Mouse (Mus musculus): Measurements from ENCODE around the gene Wnt9a. TPM values are rescaled to one million over a fixed set of nuclear protein-coding genes. Genes with fewer than 3 reads are reported as not detected.

Wnt9a gene
- polyA plus RNA-seq, 1 experiment from 2014 or later: 1.6 TPM

GRCm38 (mm10) chr11:59274184-59274583 is 32.5 kb upstream of the Wnt9a start:
- no peak overlapping the region for H3K4me3 ChIP-seq (ENCODE audit: low read depth, low read length)
- 83% methylated on average over 3 of the region's 3 CpGs for WGBS
- H3K36me3 ChIP-seq (ENCODE audit: control insufficient read depth, insufficient read depth, low read length): no peaks in the 10 kb centered on the region
- H3K27ac ChIP-seq (ENCODE audit: low read depth, low read length): no peak overlapping the region
- H3K4me2 ChIP-seq (ENCODE audit: low read depth): no peak overlapping the region
- H3K9me3 ChIP-seq (ENCODE audit: control insufficient read depth, low read length): no peaks in the 10 kb centered on the region
- DNase-seq (ENCODE audit: low spot score) (no peak), ATAC-seq (ENCODE audit: insufficient read depth, low FRiP score, low TSS enrichment) (no peak)
- H3K27me3 ChIP-seq (ENCODE audit: control insufficient read depth, insufficient read depth, low read length): no peaks in the 10 kb centered on the region
- no peaks in the 10 kb centered on the region for H3K4me1 ChIP-seq (ENCODE audit: control insufficient read depth, insufficient read depth, low read length)
- H3K9ac ChIP-seq (ENCODE audit: low read length): no peak overlapping the region

DNA sequence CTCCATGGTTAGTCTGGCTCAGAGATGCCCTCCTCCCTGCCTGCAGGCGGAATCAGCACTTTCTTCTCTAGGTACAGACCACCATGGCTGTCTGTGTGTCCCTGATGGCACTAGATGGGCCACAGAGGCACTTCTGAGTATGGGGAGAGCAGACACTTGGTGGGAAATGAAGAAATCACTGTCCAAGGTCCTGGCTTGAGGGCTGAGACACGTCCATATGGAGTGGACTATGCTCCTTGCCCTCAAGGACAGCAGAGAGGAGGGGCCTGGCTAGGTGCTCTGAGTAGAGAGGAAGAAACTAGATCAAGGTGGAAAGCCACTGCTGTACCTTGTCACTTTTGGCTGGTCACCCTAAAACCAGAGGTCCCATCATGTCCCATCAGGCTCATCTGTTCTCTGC is 29.9 kb upstream of the Wnt9a start:
- Histone ChIP-seq H3K27ac (ENCODE audit: low read depth, low read length) (no peak overlapping the region), H3K4me1 (ENCODE audit: control insufficient read depth, insufficient read depth, low read length) (no peaks in the 10 kb centered on the region), H3K9me3 (ENCODE audit: control insufficient read depth, low read length) (no peaks in the 10 kb centered on the region), H3K27me3 (ENCODE audit: control insufficient read depth, insufficient read depth, low read length) (no peaks in the 10 kb centered on the region), H3K4me2 (ENCODE audit: low read depth) (no peak overlapping the region), H3K36me3 (ENCODE audit: control insufficient read depth, insufficient read depth, low read length) (no peaks in the 10 kb centered on the region), H3K4me3 (ENCODE audit: low read depth, low read length) (no peak overlapping the region), H3K9ac (ENCODE audit: low read length) (no peak overlapping the region; the same call in 1 of the 2 replicates)
- DNase-seq (ENCODE audit: low spot score) (no peak), ATAC-seq (ENCODE audit: insufficient read depth, low FRiP score, low TSS enrichment) (no peak)
- WGBS: 34% methylated on average over 2 of the region's 2 CpGs

DNA sequence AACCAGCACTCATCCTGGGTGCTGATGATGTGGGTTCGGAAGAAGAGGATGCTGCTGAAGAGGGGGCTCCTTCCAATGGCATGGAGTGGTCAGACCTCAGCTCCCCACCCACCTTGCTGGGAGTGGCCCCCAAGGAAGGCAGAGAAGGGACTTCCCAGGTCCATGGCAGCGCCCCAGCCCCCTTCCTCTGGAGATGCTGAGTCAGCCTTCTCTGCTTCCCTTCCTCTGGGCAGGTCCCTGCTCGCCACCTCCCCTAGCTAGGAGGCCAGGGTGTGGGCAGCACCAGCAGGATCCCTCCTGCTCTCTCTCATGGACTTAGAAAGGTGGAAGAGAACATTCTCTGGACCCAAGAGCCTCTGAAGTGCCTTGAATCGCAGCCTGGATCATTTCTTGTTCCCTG is 28.7 kb upstream of the Wnt9a start:
- Histone ChIP-seq H3K9ac (ENCODE audit: low read length) (no peak overlapping the region), H3K4me3 (ENCODE audit: low read depth, low read length) (no peak overlapping the region), H3K36me3 (ENCODE audit: control insufficient read depth, insufficient read depth, low read length) (no peaks in the 10 kb centered on the region), H3K4me2 (ENCODE audit: low read depth) (no peak overlapping the region), H3K9me3 (ENCODE audit: control insufficient read depth, low read length) (no peaks in the 10 kb centered on the region), H3K27me3 (ENCODE audit: control insufficient read depth, insufficient read depth, low read length) (no peaks in the 10 kb centered on the region), H3K4me1 (ENCODE audit: control insufficient read depth, insufficient read depth, low read length) (no peaks in the 10 kb centered on the region), H3K27ac (ENCODE audit: low read depth, low read length) (no peak overlapping the region)
- DNase-seq (ENCODE audit: low spot score): no peak
- whole genome bisulfite sequencing: 89% methylated on average over 4 of the region's 4 CpGs
- ATAC-seq (ENCODE audit: insufficient read depth, low FRiP score, low TSS enrichment): no peak

- Histone ChIP-seq H3K27ac (ENCODE audit: low read depth, low read length) (no peak overlapping the region), H3K9me3 (ENCODE audit: control insufficient read depth, low read length) (no peaks in the 10 kb centered on the region), H3K9ac (ENCODE audit: low read length) (no peak overlapping the region), H3K4me2 (ENCODE audit: low read depth) (no peak overlapping the region), H3K27me3 (ENCODE audit: control insufficient read depth, insufficient read depth, low read length) (peaks cover 3% of the 10 kb centered on the region), H3K4me1 (ENCODE audit: control insufficient read depth, insufficient read depth, low read length) (no peaks in the 10 kb centered on the region), H3K4me3 (ENCODE audit: low read depth, low read length) (no peak overlapping the region), H3K36me3 (ENCODE audit: control insufficient read depth, insufficient read depth, low read length) (no peaks in the 10 kb centered on the region)
- ATAC-seq (ENCODE audit: insufficient read depth, low FRiP score, low TSS enrichment) (no peak), DNase-seq (ENCODE audit: low spot score) (no peak)
- 80% methylated on average over 5 of the region's 5 CpGs for WGBS
These were observed 24.6 kb upstream of the Wnt9a start for GRCm38 (mm10) chr11:59282111-59282510.

DNA sequence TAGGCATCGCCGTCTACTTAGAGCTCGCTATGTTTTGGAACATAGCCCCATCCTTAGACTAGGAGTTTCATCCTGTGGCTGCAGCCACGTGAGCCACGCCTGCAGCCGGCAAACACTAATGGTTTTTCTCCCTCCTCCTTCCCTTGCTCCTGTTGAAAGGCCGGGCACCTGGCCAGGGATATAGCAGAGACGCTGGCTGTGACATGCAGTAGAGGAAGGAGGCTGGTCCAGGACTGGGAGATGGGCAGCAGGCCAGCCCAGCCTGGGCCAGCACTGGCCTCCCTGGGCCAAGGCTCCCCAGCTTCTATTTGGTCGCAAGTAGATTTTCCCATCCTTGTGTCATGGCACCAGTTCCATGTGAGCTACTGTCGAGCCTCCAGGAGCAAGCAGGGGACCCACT is 23.8 kb upstream of the Wnt9a start:
- Histone ChIP-seq H3K9ac (ENCODE audit: low read length) (no peak overlapping the region), H3K4me2 (ENCODE audit: low read depth) (no peak overlapping the region), H3K4me1 (ENCODE audit: control insufficient read depth, insufficient read depth, low read length) (no peaks in the 10 kb centered on the region), H3K4me3 (ENCODE audit: low read depth, low read length) (no peak overlapping the region), H3K27me3 (ENCODE audit: control insufficient read depth, insufficient read depth, low read length) (peaks cover 12% of the 10 kb centered on the region), H3K27ac (ENCODE audit: low read depth, low read length) (no peak overlapping the region), H3K9me3 (ENCODE audit: control insufficient read depth, low read length) (no peaks in the 10 kb centered on the region), H3K36me3 (ENCODE audit: control insufficient read depth, insufficient read depth, low read length) (no peaks in the 10 kb centered on the region)
- 84% methylated on average over 10 of the region's 10 CpGs for WGBS
- ATAC-seq (ENCODE audit: insufficient read depth, low FRiP score, low TSS enrichment) (no peak), DNase-seq (ENCODE audit: low spot score) (no peak)

DNA sequence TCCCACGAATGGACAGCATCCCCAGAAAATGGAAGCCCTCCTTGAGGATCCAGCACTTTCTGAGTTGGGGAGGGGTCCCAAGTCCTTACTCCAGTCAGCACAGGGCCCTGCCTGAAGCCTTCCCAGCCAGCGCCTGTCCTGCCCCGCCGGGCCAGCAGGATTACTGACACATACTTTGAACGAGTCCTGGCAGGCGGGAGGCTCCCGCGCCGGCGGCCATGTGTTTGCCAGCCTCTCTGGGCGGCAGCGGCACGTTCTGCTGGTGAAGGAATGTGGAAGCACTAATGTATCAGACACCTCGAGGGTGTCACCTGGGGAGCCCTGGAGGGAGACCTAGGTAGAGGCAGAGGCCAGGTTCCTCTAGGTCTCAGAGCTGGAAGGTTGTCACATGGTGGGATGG is 22.6 kb upstream of the Wnt9a start:
- Histone ChIP-seq H3K36me3 (ENCODE audit: control insufficient read depth, insufficient read depth, low read length) (no peaks in the 10 kb centered on the region), H3K27me3 (ENCODE audit: control insufficient read depth, insufficient read depth, low read length) (peaks cover 24% of the 10 kb centered on the region), H3K9ac (ENCODE audit: low read length) (no peak overlapping the region), H3K4me3 (ENCODE audit: low read depth, low read length) (no peak overlapping the region), H3K4me2 (ENCODE audit: low read depth) (no peak overlapping the region), H3K9me3 (ENCODE audit: control insufficient read depth, low read length) (no peaks in the 10 kb centered on the region), H3K4me1 (ENCODE audit: control insufficient read depth, insufficient read depth, low read length) (0 out of 2 replicates have a peak, but pooled peaks cover 1% of the 10 kb centered on the region), H3K27ac (ENCODE audit: low read depth, low read length) (no peak overlapping the region)
- 40% methylated on average over 14 of the region's 14 CpGs for WGBS
- ATAC-seq (ENCODE audit: insufficient read depth, low FRiP score, low TSS enrichment) (no peak), DNase-seq (ENCODE audit: low spot score) (no peak)

GRCm38 (mm10) chr11:59289706-59290105 is 17.0 kb upstream of the Wnt9a start:
- H3K4me1 ChIP-seq (ENCODE audit: control insufficient read depth, insufficient read depth, low read length): 0 out of 2 replicates have a peak, but pooled peaks cover 5% of the 10 kb centered on the region
- peaks cover 66% of the 10 kb centered on the region for H3K27me3 ChIP-seq (ENCODE audit: control insufficient read depth, insufficient read depth, low read length)
- no peaks in the 10 kb centered on the region for H3K36me3 ChIP-seq (ENCODE audit: control insufficient read depth, insufficient read depth, low read length)
- ATAC-seq (ENCODE audit: insufficient read depth, low FRiP score, low TSS enrichment) (no peak), DNase-seq (ENCODE audit: low spot score) (peak; percentile 14)
- WGBS: 0% methylated on average over 25 of the region's 25 CpGs
- no peak overlapping the region for H3K27ac ChIP-seq (ENCODE audit: low read depth, low read length)
- H3K9ac ChIP-seq (ENCODE audit: low read length): no peak overlapping the region
- H3K4me3 ChIP-seq (ENCODE audit: low read depth, low read length): peak overlapping the region; percentile 24
- H3K9me3 ChIP-seq (ENCODE audit: control insufficient read depth, low read length): no peaks in the 10 kb centered on the region
- H3K4me2 ChIP-seq (ENCODE audit: low read depth): peak overlapping the region; percentile 35

DNA sequence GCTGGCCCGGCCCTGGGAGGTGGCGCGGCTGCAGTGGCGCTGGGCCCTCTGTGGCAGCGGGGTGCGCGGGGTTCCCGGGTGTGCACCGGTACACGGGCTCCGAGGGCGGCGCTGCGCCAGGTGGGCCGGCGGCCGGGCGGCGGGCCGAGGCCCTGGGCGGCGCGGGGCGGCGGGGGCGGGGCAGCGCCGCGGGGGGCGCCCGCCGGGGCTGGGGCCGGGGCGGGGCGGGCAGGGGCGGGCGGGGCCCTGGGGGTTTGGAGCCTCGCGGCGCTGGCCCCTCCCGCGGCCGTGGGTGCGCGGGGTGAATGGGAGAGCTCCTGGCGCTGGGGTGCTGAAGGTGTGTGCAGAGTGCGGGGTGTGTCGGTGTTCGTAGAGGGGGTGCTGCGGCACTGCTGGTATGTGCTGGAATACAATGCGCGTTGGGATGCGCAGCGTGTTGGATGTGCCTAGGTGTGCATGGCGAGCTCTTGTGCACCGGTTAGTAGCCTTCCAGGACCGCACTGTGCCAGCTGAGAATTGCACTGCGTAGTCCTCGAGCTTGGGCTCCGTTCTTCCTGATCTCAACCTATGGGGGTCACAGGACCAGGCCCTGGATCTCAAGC is 15.9 kb upstream of the Wnt9a start, which contains the start of gene Wnt3a:
Gene Wnt3a (minus strand): TSS at position 51 of the 602 bp plus-strand sequence.
- Histone ChIP-seq H3K4me2 (ENCODE audit: low read depth) (peak within 1 kb of the TSS; percentile 45), H3K36me3 (ENCODE audit: control insufficient read depth, insufficient read depth, low read length) (no peaks in the 10 kb centered on the region), H3K9me3 (ENCODE audit: control insufficient read depth, low read length) (no peaks in the 10 kb centered on the region), H3K4me3 (ENCODE audit: low read depth, low read length) (peak within 1 kb of the TSS; percentile 34), H3K9ac (ENCODE audit: low read length) (peak within 1 kb of the TSS; percentile 2; the same call in 1 of the 2 replicates), H3K4me1 (ENCODE audit: control insufficient read depth, insufficient read depth, low read length) (0 out of 2 replicates have a peak, but pooled peaks cover 5% of the 10 kb centered on the region), H3K27me3 (ENCODE audit: control insufficient read depth, insufficient read depth, low read length) (peaks cover 66% of the 10 kb centered on the region), H3K27ac (ENCODE audit: low read depth, low read length) (no peak within 1 kb of the TSS)
- DNase-seq (ENCODE audit: low spot score) (peak; percentile 11), ATAC-seq (ENCODE audit: insufficient read depth, low FRiP score, low TSS enrichment) (no peak)
- WGBS: 1% methylated on average over 19 of the region's 60 CpGs

GRCm38 (mm10) chr11:59293616-59294015 is 13.1 kb upstream of the Wnt9a start:
- no peak overlapping the region for H3K4me2 ChIP-seq (ENCODE audit: low read depth)
- no peak overlapping the region for H3K4me3 ChIP-seq (ENCODE audit: low read depth, low read length)
- H3K27ac ChIP-seq (ENCODE audit: low read depth, low read length): no peak overlapping the region
- 24% methylated on average over 7 of the region's 7 CpGs for WGBS
- H3K36me3 ChIP-seq (ENCODE audit: control insufficient read depth, insufficient read depth, low read length): no peaks in the 10 kb centered on the region
- ATAC-seq (ENCODE audit: insufficient read depth, low FRiP score, low TSS enrichment): no peak
- H3K4me1 ChIP-seq (ENCODE audit: control insufficient read depth, insufficient read depth, low read length): 0 out of 2 replicates have a peak, but pooled peaks cover 5% of the 10 kb centered on the region
- H3K9ac ChIP-seq (ENCODE audit: low read length): no peak overlapping the region
- DNase-seq (ENCODE audit: low spot score): peak; percentile 68
- H3K27me3 ChIP-seq (ENCODE audit: control insufficient read depth, insufficient read depth, low read length): peaks cover 47% of the 10 kb centered on the region
- H3K9me3 ChIP-seq (ENCODE audit: control insufficient read depth, low read length): no peaks in the 10 kb centered on the region

Data from neural tube, embryonic 11.5 days (tissue).